Mouse (Mus musculus) layer of hippocampus, postnatal 36 days (tissue): ENCODE data around the gene Tdrd5. TPM values are rescaled to one million over a fixed set of nuclear protein-coding genes. Genes with fewer than 3 reads are reported as not detected.
"Not testable (repeated sequence)": the region's sequence is repeated elsewhere in the genome, so short reads cannot be mapped to it uniquely, and the experiment has no call there.

Source experiments
- DNase-seq, 2 experiments: peaks; one replicate each; pipeline ENCODE4 v3.0.0; 2022
- total RNA-seq, 2 experiments: library from RNA; stranded (reverse); gene quantifications; 2 replicates each; pipeline ENCODE4 v1.2.3; 2021

Tdrd5 gene
- total RNA-seq, 2 experiments from 2014 or later = 6.7 to 8.3 TPM

DNA sequence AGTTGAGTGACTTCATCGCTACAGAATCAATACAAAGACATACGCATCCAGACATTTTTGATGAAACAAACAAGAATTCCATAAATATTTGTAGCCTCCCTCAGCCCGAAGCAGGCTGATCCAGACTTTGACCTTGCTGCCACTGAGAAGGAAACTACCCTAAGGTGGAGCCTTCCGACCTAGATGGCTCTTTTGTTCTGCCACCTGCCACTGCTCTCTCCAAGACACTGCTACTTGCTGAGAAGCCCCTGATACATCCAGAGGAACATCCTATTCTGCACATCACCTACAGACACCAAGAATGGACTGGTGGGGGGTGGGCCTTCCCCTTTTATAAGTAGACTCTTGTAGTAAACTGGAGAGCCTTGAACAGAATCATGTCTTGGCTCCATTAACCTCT is 52.4 kb downstream of the Tdrd5 start:
- DNase-seq = not testable (repeated sequence)

DNA sequence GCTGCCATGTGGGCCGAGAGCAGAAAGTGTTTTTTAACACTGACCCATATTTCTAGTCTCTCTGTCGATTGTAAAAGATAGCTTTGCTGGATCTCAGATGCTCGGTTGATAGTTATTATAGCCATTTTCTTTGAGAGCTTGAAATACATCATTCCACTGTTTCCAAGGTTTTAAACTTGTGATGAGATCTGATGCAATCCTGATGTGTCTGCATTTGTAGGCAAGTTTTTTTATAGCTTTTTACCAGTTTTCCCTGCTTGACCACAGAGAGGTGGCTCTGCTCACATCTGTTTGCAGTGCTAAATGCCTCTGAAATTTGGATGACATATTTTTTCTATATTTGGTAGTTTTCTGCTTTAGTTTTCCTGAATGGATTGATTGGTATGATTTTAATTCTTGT is 55.6 kb downstream of the Tdrd5 start:
- DNase-seq = no peak

DNA sequence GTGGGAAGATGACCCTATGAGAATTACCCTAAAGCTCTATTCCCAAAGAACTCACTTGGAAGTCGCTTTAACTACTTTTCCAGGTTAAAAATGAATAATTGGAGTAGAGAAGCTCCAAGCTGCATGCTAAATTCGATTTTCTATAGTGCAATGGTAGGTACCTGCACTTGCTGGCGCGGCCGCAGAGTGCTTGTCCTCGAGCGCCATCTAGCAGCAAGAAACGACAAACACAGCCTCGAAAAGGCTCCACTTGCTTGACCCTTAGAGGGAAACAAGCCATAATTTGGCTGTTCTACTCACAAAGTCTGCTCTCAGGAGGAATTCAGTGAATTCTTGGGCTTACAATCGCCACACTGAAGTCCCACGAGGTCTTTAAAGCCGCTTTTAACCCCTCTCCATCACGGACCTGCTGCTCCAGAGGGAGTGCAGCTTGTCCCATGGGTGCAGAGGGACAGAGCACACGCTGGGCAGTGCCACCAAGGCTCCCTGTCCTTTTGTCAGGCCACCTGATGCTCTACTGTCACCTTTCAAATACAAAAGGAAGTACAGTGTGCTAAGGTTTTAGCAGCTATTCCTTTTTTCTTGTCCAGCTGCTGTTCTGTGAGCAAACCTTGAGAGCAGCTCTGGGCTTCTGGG is 61.6 kb downstream of the Tdrd5 start:
- peak; percentile 27 to 29 for DNase-seq

DNA sequence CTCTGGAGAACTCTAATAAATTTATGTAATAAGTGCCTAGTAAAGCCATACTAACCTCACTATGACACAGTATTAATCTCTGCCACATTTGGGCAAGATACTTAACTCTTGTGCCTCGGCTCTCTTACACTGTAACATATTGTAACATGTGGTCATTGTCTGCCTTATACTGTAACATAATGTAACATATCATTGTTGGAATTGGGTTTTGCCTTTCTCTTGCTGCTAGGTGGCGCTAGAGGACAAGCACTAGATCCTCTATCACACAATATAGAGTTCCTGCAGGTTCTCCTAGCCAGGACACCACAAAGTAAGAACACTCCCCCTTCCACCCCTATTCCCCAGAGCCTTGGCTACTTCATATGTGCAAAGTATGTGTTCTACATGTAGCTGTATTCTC is 62.4 kb downstream of the Tdrd5 start:
- no peak for DNase-seq

DNA sequence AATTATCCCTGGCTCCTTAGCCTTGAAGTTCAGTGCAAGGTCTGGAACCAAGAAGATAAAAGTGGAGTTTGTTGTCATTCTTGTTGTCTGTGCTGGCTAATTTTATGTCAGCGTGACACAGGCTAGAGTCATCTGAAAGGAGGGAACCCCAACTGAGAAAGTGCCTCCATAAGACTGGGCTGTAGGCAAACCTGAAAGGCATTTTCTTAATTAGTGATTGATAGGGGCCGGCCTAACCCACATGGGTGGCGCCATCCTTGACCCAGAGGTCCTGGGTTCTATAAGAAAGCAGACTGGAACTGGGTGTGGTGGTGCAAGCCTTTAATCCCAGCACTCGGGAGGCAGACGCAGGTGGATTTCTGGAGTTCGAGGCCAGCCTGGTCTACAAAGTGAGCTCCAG is 72.3 kb downstream of the Tdrd5 start:
- DNase-seq = no peak

DNA sequence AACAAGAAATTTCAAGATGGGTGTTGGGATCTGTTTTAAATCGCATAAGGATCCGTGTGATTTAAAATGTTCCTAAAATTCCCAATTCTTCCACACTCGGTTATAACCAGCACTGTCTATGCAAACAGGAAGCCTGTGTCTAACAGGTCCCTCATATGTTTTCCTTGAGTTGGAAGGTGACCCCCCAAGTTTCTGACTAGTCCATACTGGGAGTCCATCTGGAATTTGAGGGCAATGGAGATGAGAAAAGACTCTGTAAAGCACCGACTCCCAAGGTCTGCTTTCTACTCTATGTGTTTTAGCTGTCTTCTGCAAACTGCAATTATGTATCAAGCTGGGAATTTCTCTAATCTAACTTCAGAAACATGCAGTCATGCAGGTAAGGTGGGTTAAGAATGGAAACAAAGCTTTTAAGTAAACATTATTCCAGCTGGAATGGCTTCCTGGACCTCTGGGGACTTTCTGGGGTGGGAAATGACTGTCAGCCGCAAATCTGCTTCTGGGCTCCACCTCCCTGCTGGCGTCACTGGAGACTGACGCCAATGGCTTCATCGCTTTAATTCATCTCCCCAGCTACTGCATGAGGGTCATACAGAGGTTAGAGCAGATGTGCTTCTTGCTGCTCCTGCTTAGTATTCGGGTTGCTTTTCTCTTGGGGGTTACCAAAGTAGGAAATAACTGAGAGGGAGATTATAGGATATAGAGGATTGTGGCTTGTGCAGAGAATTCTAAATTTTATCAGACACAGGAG is 73.0 kb downstream of the Tdrd5 start:
- no peak for DNase-seq

DNA sequence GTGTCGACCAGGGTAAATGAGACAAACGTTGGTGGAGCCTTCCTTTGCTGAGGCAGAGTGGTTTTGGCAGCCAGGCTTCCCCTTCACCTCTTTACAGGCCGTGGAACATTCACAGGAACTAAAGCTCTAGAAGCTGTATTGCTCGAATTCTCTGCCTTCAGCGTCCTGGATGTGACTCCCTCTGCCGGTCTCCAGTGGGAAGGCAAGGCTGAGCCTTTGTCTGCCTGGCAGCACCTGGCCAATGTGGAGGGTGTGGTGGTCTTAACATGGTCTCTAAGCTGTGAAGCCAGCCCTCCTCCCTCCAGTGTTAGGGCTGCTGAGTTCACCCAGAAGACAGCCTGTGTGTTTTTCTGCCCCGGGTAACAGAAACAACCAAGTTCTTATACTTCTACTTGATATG is 74.0 kb downstream of the Tdrd5 start:
- DNase-seq = peak; percentile 40 to 56

DNA sequence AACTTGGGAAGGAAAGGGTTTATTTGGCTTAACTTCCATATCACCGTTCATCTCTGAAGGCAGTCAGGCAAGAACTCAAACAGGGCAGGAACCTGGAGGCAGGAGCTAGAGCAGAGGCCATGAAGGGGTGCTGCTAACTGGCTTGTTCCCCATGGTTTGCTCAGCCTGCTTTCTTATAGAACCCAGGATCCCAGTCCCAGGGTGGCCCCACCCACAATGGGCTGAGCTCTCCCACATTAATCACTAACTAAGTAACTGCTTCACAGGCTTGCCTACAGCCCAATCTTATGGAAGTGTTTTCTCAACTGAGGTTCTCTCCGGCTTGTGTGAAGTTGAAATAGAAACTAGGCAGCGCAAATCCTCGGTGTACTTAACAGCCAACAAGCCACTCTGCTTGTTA is 74.7 kb downstream of the Tdrd5 start:
- no peak for DNase-seq

DNA sequence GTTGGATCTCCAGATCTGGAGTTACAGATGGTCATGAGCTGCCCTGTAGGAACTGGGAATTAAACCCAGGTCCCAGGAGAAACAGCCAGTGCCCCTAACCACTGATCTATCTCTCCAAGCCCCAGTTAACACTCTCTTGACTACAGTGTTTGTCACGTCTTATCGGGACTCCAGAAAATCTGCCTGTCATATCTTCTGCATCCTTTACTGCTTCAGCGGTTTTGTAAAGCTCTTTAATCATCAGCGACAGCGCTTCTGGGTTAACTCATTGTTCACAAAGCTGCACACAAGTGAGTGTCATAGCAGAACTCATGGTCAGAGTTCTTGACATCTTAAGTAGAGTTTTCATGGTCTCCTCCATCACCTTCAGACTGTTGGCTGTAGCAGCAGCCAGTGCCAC is 76.6 kb downstream of the Tdrd5 start:
- no peak for DNase-seq

DNA sequence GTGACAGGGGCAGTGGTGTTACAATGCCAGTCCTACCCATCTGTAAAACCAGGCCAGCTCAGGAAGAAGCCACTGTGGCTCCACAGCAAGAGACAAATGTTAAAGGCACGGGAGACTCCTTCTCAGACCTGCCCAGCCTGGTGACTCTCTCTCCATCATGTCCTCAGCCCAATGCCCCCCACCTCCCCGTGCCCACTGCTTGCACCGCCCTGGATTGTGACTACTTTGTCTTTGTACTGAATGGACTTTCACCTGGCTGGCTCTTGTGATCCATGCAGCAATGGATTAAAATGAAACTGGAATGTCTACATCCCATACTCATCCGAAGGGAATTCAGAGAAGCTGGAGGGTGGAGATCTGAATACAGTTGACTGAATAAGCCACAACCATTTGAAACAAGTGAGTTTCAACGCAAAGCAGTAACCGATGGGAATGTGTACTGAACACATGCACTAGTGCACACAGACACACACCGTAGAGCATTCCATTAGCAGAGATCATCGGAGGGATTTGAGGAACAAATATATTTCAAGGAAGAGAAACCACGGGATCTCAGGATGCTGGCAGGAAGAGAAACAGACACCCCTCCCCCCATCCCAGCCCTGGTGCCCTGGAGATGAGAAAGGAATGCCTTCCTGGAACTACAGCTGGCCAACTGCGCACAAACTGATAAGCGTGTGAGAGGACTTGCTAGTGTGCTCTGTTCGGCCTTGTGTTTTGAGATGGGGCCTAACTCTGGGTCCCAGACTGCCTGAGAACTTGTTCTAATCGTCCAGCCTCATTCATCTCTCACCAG is 81.1 kb downstream of the Tdrd5 start:
- no peak for DNase-seq

DNA sequence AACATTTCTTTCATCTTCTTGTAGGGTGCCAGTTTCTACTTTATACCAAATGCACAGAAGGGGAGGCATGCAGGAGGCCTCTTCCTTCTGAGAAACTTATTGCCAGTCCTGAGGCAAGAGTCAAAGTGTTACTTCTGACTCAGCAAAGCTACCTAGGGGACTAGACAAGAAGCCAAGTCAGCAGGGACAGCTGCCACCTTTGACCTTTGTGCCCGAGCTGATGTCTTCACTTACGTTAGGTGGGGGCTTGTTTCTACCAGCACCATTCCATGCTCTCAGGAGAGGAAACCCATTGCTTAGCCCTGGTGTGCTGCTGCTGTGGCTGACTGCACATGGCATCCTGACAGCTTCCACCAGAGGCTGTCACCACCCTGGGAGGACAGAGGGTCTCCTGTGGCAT is 82.1 kb downstream of the Tdrd5 start:
- DNase-seq = no peak

DNA sequence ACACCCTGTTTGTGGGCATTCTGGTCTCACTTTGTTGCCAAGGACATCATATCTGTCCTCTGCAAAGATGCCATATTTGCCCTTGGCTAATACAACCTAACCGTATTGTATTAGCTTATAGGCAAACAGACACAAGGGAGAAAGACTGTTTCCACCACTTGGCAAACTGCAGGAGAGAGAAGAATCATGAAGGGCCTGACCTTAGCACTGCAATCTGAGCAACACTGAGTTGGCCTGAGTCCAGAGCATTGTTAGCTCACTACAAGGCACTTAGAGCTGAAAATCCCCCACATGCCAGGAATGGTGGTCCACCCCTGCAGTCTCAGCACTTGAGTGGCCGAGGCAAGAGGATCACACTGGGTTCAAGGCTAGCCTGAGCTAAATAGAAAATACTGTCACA is 84.9 kb downstream of the Tdrd5 start:
- DNase-seq = no peak

DNA sequence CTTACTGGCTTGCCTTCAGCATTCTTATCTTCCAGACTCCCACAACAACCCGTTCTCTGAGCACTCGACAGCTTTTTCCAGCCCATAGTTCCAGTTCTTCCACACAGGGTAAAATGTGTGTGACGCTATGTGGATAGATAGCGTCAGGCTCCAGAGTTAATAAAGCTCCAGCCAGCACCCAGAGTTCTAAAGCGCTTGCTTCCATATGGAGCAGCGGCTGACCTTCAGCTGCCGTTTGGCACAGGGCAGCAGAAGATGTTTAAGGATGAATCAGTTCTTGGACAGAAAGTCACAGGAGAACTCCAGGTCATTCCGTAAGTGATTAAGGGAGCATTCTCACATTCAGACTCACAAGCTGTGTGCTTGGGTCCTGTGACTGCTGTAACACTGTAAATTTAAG is 85.5 kb downstream of the Tdrd5 start:
- DNase-seq = no peak

DNA sequence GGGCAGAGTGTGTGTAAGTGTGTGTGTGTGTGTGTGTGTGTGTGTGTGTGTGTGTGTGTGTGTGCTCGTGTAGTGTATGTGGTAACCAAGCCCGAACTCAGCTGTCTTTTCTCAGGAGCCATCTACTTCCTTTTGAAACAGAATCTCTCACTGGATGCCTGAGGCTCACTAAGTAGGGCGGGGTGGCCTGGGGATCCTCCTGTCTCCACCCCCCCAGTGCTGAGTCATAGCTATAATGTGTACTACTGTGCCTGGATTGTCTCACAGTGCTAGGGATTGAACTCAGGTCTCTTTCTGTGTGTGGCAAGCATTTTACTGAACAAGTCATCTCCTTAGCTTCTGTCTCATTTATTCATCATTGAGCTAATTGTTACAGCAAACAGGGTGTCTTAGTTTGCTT is 86.1 kb downstream of the Tdrd5 start:
- DNase-seq = no peak

DNA sequence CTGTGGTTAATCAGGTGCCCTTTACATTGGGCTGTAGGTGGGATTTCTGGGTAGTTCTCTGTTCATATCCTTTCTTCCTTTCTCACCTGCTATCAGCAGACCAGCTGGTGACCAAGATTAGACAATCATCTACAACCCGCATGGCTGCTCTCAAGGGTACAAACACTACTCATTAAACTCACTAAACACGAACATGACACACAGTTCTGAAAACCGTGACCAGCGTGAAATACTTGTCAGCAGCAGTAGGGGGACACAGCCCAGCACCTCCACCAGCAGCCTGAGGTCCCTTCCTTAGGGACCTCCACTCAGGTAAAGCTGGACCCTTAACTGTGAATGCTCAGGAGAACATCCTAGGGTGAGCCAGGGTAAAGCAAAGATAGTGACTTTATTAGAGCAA is 87.2 kb downstream of the Tdrd5 start:
- DNase-seq = no peak

DNA sequence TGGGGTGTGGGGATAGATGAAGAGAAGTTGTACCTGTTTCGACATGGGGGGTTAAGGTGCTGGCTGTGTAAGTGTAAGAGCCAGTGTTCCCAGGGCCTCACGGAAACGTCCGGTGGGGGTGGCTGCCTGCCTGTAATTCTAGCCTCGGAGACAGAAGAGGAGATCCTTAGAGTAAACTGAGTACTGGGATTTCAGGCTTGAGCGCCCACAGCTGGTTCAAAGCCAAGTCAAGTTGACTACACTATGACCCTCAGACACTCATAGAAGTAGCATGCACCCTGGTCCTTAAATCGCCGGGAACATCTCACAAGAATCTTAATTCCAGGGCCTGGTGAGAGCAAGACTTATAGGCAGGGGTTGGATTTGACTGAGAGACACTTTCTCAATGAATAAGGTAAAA is 88.8 kb downstream of the Tdrd5 start:
- no peak for DNase-seq

DNA sequence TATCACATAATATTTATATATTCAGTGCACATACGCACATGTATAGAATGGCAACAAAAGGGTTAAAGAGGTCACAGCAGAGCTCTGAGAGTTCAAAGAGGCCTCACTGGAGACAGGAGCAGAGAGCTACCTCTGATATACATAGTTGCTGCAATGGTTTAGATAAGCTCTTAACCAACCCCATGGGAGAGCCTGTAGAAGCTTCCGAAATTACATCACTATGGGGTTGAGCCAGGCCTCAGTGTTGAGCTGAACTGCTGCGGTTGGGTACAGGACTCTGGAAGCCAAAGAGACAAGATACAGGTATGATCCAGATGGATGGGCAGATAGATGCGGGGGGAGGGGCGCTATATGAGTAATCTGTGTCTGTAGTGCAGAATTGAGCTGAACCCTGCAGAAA is 90.5 kb downstream of the Tdrd5 start:
- DNase-seq = no peak

DNA sequence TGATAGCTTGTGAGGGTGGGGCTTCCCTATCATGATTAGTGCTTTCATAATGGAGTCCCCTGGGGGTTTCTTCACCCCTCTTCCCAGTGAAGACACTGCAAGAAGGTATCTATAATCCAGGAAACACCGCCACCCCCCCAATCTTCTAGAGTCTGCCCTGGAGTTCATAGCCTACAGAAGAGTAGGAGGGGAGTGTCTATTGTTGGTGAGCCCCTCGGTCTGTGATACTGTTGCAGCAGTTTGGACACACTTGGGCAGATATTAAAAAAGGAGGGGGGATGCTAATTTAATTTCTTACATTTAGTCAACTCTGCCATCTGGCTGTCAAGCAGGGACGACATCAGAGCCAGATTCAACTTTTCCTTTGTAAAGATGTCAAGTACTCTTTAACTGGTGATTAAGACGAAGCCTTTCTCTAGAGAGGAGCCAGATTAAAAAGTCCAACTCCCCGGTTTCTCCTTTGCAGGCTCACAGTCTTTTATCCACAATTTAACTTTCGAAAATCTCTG is 91.6 kb downstream of the Tdrd5 start:
- DNase-seq = no peak

Other genes with a start within 250 kb of the Tdrd5 start
- gene Fam163a, start 98.6 kb downstream of the Tdrd5 start, total RNA-seq = 10 to 100 TPM; 15.5 to 17.3 TPM
- under 1 TPM in 1 of 2 experiments, not detected in 1; 0.20 TPM for gene Nphs2, start 7.1 kb upstream of the Tdrd5 start, total RNA-seq
- gene Gm2000, start 62.4 kb upstream of the Tdrd5 start, total RNA-seq = 100 to 1,000 TPM; 303 to 311 TPM
- gene Axdnd1, start 117.5 kb upstream of the Tdrd5 start, total RNA-seq = 1 to 10 TPM in 1 of 2 experiments, under 1 TPM in 1; 0.27 to 1.1 TPM
- gene Soat1, start 170.7 kb upstream of the Tdrd5 start, total RNA-seq = 10 to 100 TPM; 49.9 to 56.2 TPM
- gene Gm10031, start 220.3 kb upstream of the Tdrd5 start, total RNA-seq = 10 to 100 TPM; 41.8 to 45.7 TPM